Mouse (Mus musculus): Measurements from ENCODE around the gene Themis2. TPM values are rescaled to one million over a fixed set of nuclear protein-coding genes. Genes with fewer than 3 reads are reported as not detected.
A peak's percentile ranks its signal among the peaks of the same experiment; 100 is the strongest.

Themis2 gene
- total RNA-seq (2021), result 1 to 10 TPM in 1 of 2 experiments, under 1 TPM in 1; 0.89 to 1.3 TPM

- peak in 1 of 2 experiments; percentile 26 for DNase-seq (ENCODE audit: low spot score in 2 of 2)
- intact Hi-C loops (cut with DNase I), result no loop called here
Measured at GRCm38 (mm10) chr4:132796196-132796886, at the start of gene Themis2. Themis2 (minus strand) TSS chr4:132796387.

- no peak for DNase-seq (ENCODE audit: low spot score in 2 of 2)
- intact Hi-C loops (cut with DNase I), result loop anchor here (5.0 kb wide), 1 partner anchor 79 kb away; the partner anchor contains the start of gene Fam76a
Measured at GRCm38 (mm10) chr4:132843705-132844071, 47.5 kb upstream of the Themis2 start.

- intact Hi-C loops (cut with DNase I), result loop anchor here (5.0 kb wide), 1 partner anchor 79 kb away; the partner anchor contains the start of gene Fam76a
- DNase-seq (ENCODE audit: low spot score in 2 of 2), result peak; percentile 89 to 92
Measured at GRCm38 (mm10) chr4:132842970-132843704, 47.0 kb upstream of the Themis2 start, which contains the start of gene Ppp1r8. Ppp1r8 (minus strand) TSS chr4:132843169.

- intact Hi-C loops (cut with DNase I), result loop anchor here (5.0 kb wide), 1 partner anchor 80 kb away; the partner anchor contains the start of gene Fam76a
- DNase-seq (ENCODE audit: low spot score in 2 of 2), result peak; percentile 18 to 31
Measured at GRCm38 (mm10) chr4:132842281-132842906, 46.2 kb upstream of the Themis2 start.

- no peak for DNase-seq (ENCODE audit: low spot score in 2 of 2)
- intact Hi-C loops (cut with DNase I), result loop anchor here (5.0 kb wide), 1 partner anchor 81 kb away; the partner anchor contains the start of gene Fam76a
Measured at GRCm38 (mm10) chr4:132841493-132841892, 45.3 kb upstream of the Themis2 start.

- intact Hi-C loops (cut with DNase I), result loop anchor here (2.0 kb wide), 1 partner anchor 45 kb away; no protein-coding TSS in a partner anchor
Measured at GRCm38 (mm10) chr4:132823614-132824366, 27.6 kb upstream of the Themis2 start.

GRCm38 (mm10) chr4:132818442-132818841, 22.3 kb upstream of the Themis2 start:
- intact Hi-C loops (cut with DNase I), result no loop called here
- no peak for DNase-seq (ENCODE audit: low spot score in 2 of 2)

More at GRCm38 (mm10) chr4:132823614-132824366, 27.6 kb upstream of the Themis2 start:
- DNase-seq (ENCODE audit: low spot score in 2 of 2), result peak; percentile 59 to 66

- intact Hi-C loops (cut with DNase I), result no loop called here
Measured at GRCm38 (mm10) chr4:132816855-132817254, 20.7 kb upstream of the Themis2 start.

GRCm38 (mm10) chr4:132816404-132816803, 20.2 kb upstream of the Themis2 start:
- intact Hi-C loops (cut with DNase I), result no loop called here
- no peak for DNase-seq (ENCODE audit: low spot score in 2 of 2)

More at GRCm38 (mm10) chr4:132816855-132817254, 20.7 kb upstream of the Themis2 start:
- DNase-seq (ENCODE audit: low spot score in 2 of 2), result no peak

GRCm38 (mm10) chr4:132809621-132810020, 13.4 kb upstream of the Themis2 start:
- intact Hi-C loops (cut with DNase I), result no loop called here
- peak; percentile 70 to 80 for DNase-seq (ENCODE audit: low spot score in 2 of 2)

GRCm38 (mm10) chr4:132807771-132808641, 11.8 kb upstream of the Themis2 start:
- no peak for DNase-seq (ENCODE audit: low spot score in 2 of 2)

GRCm38 (mm10) chr4:132806620-132807191, 10.5 kb upstream of the Themis2 start:
- intact Hi-C loops (cut with DNase I), result no loop called here
- no peak for DNase-seq (ENCODE audit: low spot score in 2 of 2)

More at GRCm38 (mm10) chr4:132807771-132808641, 11.8 kb upstream of the Themis2 start:
- intact Hi-C loops (cut with DNase I), result no loop called here

- intact Hi-C loops (cut with DNase I), result no loop called here
Measured at GRCm38 (mm10) chr4:132805599-132806197, 9.5 kb upstream of the Themis2 start.

GRCm38 (mm10) chr4:132805146-132805545, 9.0 kb upstream of the Themis2 start:
- intact Hi-C loops (cut with DNase I), result no loop called here

More at GRCm38 (mm10) chr4:132805599-132806197, 9.5 kb upstream of the Themis2 start:
- DNase-seq (ENCODE audit: low spot score in 2 of 2), result no peak

GRCm38 (mm10) chr4:132804331-132804730, 8.1 kb upstream of the Themis2 start:
- intact Hi-C loops (cut with DNase I), result no loop called here
- no peak for DNase-seq (ENCODE audit: low spot score in 2 of 2)

More at GRCm38 (mm10) chr4:132805146-132805545, 9.0 kb upstream of the Themis2 start:
- DNase-seq (ENCODE audit: low spot score in 2 of 2), result no peak

GRCm38 (mm10) chr4:132803876-132804275, 7.7 kb upstream of the Themis2 start:
- intact Hi-C loops (cut with DNase I), result no loop called here
- DNase-seq (ENCODE audit: low spot score in 2 of 2), result no peak

- DNase-seq (ENCODE audit: low spot score in 2 of 2), result no peak
- intact Hi-C loops (cut with DNase I), result no loop called here
Measured at GRCm38 (mm10) chr4:132803212-132803611, 7.0 kb upstream of the Themis2 start.

Measured in left cerebral cortex, postnatal 36 days (tissue).